Mouse (Mus musculus): ENCODE data around the gene Tiam2.
A peak's percentile ranks its signal among the peaks of the same experiment; 100 is the strongest.
"Not testable (repeated sequence)": the region's sequence is repeated elsewhere in the genome, so short reads cannot be mapped to it uniquely, and the experiment has no call there.

Gene Tiam2

GRCm38 (mm10) chr17:3344872-3345271, 18.5 kb downstream of the Tiam2 start:
- DNase-seq (ENCODE audit: low spot score): no peak

- no peak for DNase-seq (ENCODE audit: low spot score)
These were observed 19.0 kb downstream of the Tiam2 start for GRCm38 (mm10) chr17:3345276-3345885.

GRCm38 (mm10) chr17:3347800-3348199, 21.4 kb downstream of the Tiam2 start:
- no peak for DNase-seq (ENCODE audit: low spot score)

- no peak for DNase-seq (ENCODE audit: low spot score)
These were observed 23.0 kb downstream of the Tiam2 start for GRCm38 (mm10) chr17:3349331-3349730.

GRCm38 (mm10) chr17:3349939-3350338, 23.6 kb downstream of the Tiam2 start:
- no peak for DNase-seq (ENCODE audit: low spot score)

GRCm38 (mm10) chr17:3350405-3350804, 24.0 kb downstream of the Tiam2 start:
- no peak for DNase-seq (ENCODE audit: low spot score)

- no peak for DNase-seq (ENCODE audit: low spot score)
These were observed 25.3 kb downstream of the Tiam2 start for GRCm38 (mm10) chr17:3351668-3352067.

GRCm38 (mm10) chr17:3353141-3353540, 26.8 kb downstream of the Tiam2 start:
- DNase-seq (ENCODE audit: low spot score): not testable (repeated sequence)

GRCm38 (mm10) chr17:3354856-3355255, 28.5 kb downstream of the Tiam2 start:
- peak; percentile 64 for DNase-seq (ENCODE audit: low spot score)

GRCm38 (mm10) chr17:3356633-3357365, 30.4 kb downstream of the Tiam2 start:
- DNase-seq (ENCODE audit: low spot score): peak; percentile 13

GRCm38 (mm10) chr17:3360236-3360635, 33.9 kb downstream of the Tiam2 start:
- DNase-seq (ENCODE audit: low spot score): no peak

- DNase-seq (ENCODE audit: low spot score): no peak
These were observed 35.4 kb downstream of the Tiam2 start for GRCm38 (mm10) chr17:3361751-3362150.

GRCm38 (mm10) chr17:3363216-3363615, 36.8 kb downstream of the Tiam2 start:
- no peak for DNase-seq (ENCODE audit: low spot score)

GRCm38 (mm10) chr17:3366741-3367140, 40.4 kb downstream of the Tiam2 start:
- DNase-seq (ENCODE audit: low spot score): no peak

GRCm38 (mm10) chr17:3368386-3368785, 42.0 kb downstream of the Tiam2 start:
- DNase-seq (ENCODE audit: low spot score): no peak

- DNase-seq (ENCODE audit: low spot score): no peak
These were observed 43.3 kb downstream of the Tiam2 start for GRCm38 (mm10) chr17:3369631-3370030.

- DNase-seq (ENCODE audit: low spot score): no peak
These were observed 52.2 kb downstream of the Tiam2 start for GRCm38 (mm10) chr17:3378606-3379005.

- no peak for DNase-seq (ENCODE audit: low spot score)
These were observed 53.6 kb downstream of the Tiam2 start for GRCm38 (mm10) chr17:3379753-3380588.

- DNase-seq (ENCODE audit: low spot score): no peak
These were observed 59.0 kb downstream of the Tiam2 start for GRCm38 (mm10) chr17:3385391-3385790.

GRCm38 (mm10) chr17:3387819-3388218, 61.4 kb downstream of the Tiam2 start:
- no peak for DNase-seq (ENCODE audit: low spot score)

GRCm38 (mm10) chr17:3389741-3390140, 63.4 kb downstream of the Tiam2 start:
- DNase-seq (ENCODE audit: low spot score): no peak

GRCm38 (mm10) chr17:3393981-3394380, 67.6 kb downstream of the Tiam2 start:
- DNase-seq (ENCODE audit: low spot score): no peak

- no peak for DNase-seq (ENCODE audit: low spot score)
These were observed 68.6 kb downstream of the Tiam2 start for GRCm38 (mm10) chr17:3394985-3395384.

Measured in embryo, embryonic 10.5 days (tissue).